Mouse (Mus musculus) limb, embryonic 15.5 days (tissue): Measurements from ENCODE around the gene Uap1. TPM values are rescaled to one million over a fixed set of nuclear protein-coding genes. Genes with fewer than 3 reads are reported as not detected.

Experiments
- ATAC-seq: fragments of 200-750 bp; cut with Nextera tagmentation; 2 replicates; pipeline ENCODE4 v1.8.0; 2017; ENCODE audit warnings: low read depth, moderate TSS enrichment; ENCODE audit not compliant: insufficient number of reproducible peaks, low FRiP score, low TSS enrichment
- H3K27ac ChIP-seq: fragments of 300-500 bp; sonication (generic); 2 replicates; pipeline ENCODE4 v1.5.1; 2015; ENCODE audit warnings: moderate library complexity, mild to moderate bottlenecking, inconsistent platforms
- H3K27me3 ChIP-seq: fragments of 300-500 bp; sonication (generic); 2 replicates; pipeline ENCODE4 v1.6.1; 2015; ENCODE audit warnings: inconsistent platforms
- H3K36me3 ChIP-seq: fragments of 300-500 bp; sonication (generic); 2 replicates; pipeline ENCODE4 v1.6.1; 2015; ENCODE audit warnings: inconsistent platforms
- H3K4me1 ChIP-seq: fragments of 300-500 bp; sonication (generic); 2 replicates; pipeline ENCODE4 v1.6.1; 2015; ENCODE audit warnings: inconsistent platforms
- H3K4me2 ChIP-seq: fragments of 300-500 bp; sonication (generic); 2 replicates; pipeline ENCODE4 v1.6.1; 2015; ENCODE audit warnings: mild to moderate bottlenecking, inconsistent platforms
- H3K4me3 ChIP-seq: fragments of 300-500 bp; sonication (generic); 2 replicates; pipeline ENCODE4 v1.5.1; 2015; ENCODE audit warnings: mild to moderate bottlenecking, inconsistent platforms
- H3K9ac ChIP-seq: fragments of 300-500 bp; sonication (generic); 2 replicates; pipeline ENCODE4 v1.6.1; 2015; ENCODE audit warnings: inconsistent platforms
- H3K9me3 ChIP-seq: fragments of 300-500 bp; sonication (generic); 2 replicates; pipeline ENCODE4 v1.6.1; 2016; ENCODE audit warnings: inconsistent platforms
- WGBS: fragments of 180-500 bp; shearing (Covaris S2); methylation state at CpG from one replicate; pipeline ENCODE4 v1.1.7; 2015; 5-methylcytosine and 5-hydroxymethylcytosine counted together
- polyA plus RNA-seq: library from polyadenylated mRNA; unstranded; fragments of >200 nt; fragmentation: Nextera tagmentation; extraction: Ambion mirVana; gene quantifications from 2 replicates; pipeline ENCODE4 v1.2.1, GENCODE M21; 2015

Uap1 gene
- polyA plus RNA-seq, 1 experiment from 2014 or later, result 75.7 TPM

DNA sequence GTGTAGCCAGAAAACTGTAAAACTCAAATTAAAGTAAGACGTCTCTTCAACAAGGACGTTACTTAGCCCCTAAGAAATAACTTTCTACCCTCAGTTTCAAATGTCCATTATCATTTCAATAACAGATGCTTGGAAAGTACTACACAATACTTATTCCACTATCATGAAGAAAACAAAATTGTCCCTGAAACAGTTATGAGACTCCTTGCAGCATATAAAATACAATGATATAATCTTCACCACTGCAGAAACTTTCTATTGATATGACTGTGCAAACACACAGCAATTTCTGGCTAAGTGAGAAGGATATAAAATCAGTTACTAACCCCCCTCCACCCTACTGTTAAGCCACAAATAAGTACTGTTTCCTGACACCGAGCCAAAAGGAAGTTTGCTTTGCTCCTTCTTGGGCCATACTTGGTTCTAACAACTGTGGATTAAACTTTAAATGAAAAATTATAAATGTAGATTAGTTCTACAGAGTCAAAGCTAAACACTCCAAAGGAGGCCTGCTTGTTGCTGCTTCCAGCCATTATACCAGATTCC, 11.3 kb downstream of the Uap1 start:
- H3K9ac ChIP-seq, result no peak overlapping the region
- no peak for ATAC-seq
- H3K27ac ChIP-seq, result no peak overlapping the region
- no peak overlapping the region for H3K4me2 ChIP-seq
- WGBS, result 77% methylated on average over 3 of the region's 3 CpGs
- no peaks in the 10 kb centered on the region for H3K9me3 ChIP-seq
- no peaks in the 10 kb centered on the region for H3K4me1 ChIP-seq
- H3K27me3 ChIP-seq, result no peaks in the 10 kb centered on the region
- H3K4me3 ChIP-seq, result no peak overlapping the region
- peaks cover 30% of the 10 kb centered on the region for H3K36me3 ChIP-seq

DNA sequence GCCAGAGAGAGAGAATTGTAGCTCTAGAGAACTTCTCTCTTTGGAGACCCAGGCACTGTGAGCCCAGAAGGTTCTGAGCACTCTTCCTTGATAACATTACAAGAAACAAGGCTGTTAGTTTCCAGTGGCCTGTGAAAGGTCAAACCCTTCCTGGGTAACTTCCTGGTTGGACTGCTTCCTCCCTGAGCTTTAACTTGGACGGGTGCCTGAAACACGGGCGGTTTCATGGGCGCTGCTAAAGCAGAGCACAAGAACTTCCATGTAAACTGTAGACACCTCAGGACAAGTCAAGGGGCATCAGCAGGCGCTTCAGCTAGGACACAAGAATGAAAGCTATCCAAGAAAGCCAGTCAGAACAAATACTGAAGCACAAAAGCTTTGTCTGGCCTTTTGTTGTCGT, 12.9 kb downstream of the Uap1 start:
- Histone ChIP-seq H3K9me3 (no peaks in the 10 kb centered on the region), H3K27me3 (no peaks in the 10 kb centered on the region), H3K36me3 (peaks cover 42% of the 10 kb centered on the region), H3K4me1 (no peaks in the 10 kb centered on the region), H3K9ac (no peak overlapping the region), H3K4me3 (no peak overlapping the region), H3K27ac (no peak overlapping the region), H3K4me2 (no peak overlapping the region)
- 87% methylated on average over 6 of the region's 6 CpGs for WGBS
- ATAC-seq, result no peak

DNA sequence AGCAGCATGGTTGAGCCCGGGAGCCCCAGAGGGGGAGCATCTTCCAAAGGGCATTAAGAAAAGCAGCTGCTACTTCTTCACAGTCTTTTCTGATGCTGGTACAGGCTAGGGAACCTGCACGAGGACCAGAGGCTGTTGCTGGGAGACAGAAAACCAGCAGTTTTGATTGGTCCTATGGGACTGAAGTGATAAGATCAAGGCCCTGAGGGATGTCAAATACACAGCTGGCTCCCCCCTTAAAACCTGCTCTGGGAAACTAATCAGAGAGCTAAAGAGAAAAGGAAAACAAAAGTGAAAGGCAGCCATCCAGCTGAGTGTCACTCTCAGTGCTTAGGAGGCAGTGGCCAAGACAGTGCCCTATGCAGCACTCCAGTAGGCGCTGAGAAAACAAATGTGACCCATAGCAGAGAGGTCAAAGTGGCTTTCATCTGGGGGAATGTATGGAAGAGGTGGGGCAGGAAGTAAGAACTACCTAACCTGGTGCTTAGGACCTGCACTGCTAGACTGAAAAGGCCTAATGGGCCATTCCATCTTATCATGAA, 14.3 kb downstream of the Uap1 start:
- H3K27me3 ChIP-seq, result no peaks in the 10 kb centered on the region
- no peak overlapping the region for H3K9ac ChIP-seq
- H3K4me3 ChIP-seq, result no peak overlapping the region
- ATAC-seq, result no peak
- H3K4me1 ChIP-seq, result no peaks in the 10 kb centered on the region
- no peaks in the 10 kb centered on the region for H3K9me3 ChIP-seq
- H3K36me3 ChIP-seq, result peaks cover 40% of the 10 kb centered on the region
- 64% methylated on average over 3 of the region's 3 CpGs for WGBS
- H3K27ac ChIP-seq, result no peak overlapping the region
- no peak overlapping the region for H3K4me2 ChIP-seq

DNA sequence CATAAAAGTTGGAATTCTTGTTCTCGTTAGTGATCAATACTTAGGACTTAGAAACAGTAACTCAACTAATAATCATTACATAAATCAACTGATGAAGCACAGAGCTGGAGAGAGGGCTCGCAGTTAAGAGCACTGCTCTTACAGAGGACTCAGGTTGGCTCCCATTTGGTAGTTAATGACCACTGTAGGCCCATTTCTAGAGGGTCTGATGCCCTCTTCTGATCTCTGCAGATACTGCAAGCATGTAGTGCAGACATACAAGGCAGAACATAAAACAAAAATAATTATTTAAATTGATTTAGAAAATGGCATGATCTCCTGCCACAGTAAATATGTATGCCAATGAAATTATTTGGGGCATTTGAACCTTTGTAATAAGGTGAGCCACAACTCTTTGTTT, 15.1 kb downstream of the Uap1 start:
- H3K36me3 ChIP-seq, result peaks cover 35% of the 10 kb centered on the region

DNA sequence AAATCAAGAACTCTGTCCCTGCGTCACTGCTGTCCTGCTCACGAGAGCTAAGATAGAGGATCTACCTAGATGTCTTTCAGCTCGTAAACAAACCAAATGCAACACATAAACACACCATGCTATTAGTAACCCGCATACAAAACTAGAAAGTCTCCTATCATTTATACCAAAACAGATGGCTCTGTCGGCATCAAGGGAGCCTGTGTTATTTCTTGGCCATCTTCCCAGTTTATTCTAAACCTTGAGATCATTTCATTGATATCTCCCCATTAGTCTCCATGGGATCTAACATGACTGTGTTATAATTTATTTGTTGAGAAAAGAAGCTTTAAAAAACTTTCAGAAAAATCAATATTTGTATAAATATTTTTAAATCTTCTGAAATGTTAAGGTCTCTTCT, 19.0 kb downstream of the Uap1 start:
- no peak overlapping the region for H3K4me3 ChIP-seq
- WGBS, result 74% methylated on average over 5 of the region's 5 CpGs
- no peaks in the 10 kb centered on the region for H3K4me1 ChIP-seq
- no peak overlapping the region for H3K9ac ChIP-seq
- no peak overlapping the region for H3K27ac ChIP-seq
- ATAC-seq, result no peak
- no peak overlapping the region for H3K4me2 ChIP-seq
- no peaks in the 10 kb centered on the region for H3K27me3 ChIP-seq
- H3K36me3 ChIP-seq, result peaks cover 38% of the 10 kb centered on the region
- no peaks in the 10 kb centered on the region for H3K9me3 ChIP-seq

More for the DNA sequence above, 15.1 kb downstream of the Uap1 start:
- no peak overlapping the region for H3K27ac ChIP-seq
- no peaks in the 10 kb centered on the region for H3K9me3 ChIP-seq
- H3K4me2 ChIP-seq, result no peak overlapping the region
- ATAC-seq, result no peak
- no peaks in the 10 kb centered on the region for H3K27me3 ChIP-seq
- H3K4me1 ChIP-seq, result no peaks in the 10 kb centered on the region
- 65% methylated on average over 2 of the region's 2 CpGs for WGBS
- no peak overlapping the region for H3K4me3 ChIP-seq
- no peak overlapping the region for H3K9ac ChIP-seq

DNA sequence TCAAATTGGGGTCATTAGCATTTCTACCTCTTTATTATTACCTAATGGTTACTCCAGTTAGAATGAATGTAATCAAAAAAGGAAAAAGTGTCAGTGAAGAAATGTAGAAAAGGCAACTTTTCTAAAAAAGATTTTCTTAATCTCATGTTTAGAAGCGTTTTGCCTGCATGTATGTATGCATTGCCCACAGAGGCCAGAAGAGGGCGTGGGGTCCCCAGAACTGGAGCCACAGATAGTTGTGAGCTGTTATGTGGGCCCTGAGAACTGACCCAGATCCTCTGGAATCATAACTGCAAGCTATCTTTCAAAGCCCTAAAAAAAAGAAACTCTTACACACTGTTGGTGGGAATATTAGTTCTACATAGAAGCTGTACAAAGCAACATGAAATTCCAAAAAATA, 19.5 kb downstream of the Uap1 start:
- 71% methylated on average over 2 of the region's 2 CpGs for WGBS
- no peak overlapping the region for H3K9ac ChIP-seq
- no peak overlapping the region for H3K4me2 ChIP-seq
- no peaks in the 10 kb centered on the region for H3K27me3 ChIP-seq
- no peaks in the 10 kb centered on the region for H3K4me1 ChIP-seq
- H3K27ac ChIP-seq, result no peak overlapping the region
- H3K36me3 ChIP-seq, result peaks cover 36% of the 10 kb centered on the region
- H3K9me3 ChIP-seq, result no peaks in the 10 kb centered on the region
- ATAC-seq, result no peak
- H3K4me3 ChIP-seq, result no peak overlapping the region

DNA sequence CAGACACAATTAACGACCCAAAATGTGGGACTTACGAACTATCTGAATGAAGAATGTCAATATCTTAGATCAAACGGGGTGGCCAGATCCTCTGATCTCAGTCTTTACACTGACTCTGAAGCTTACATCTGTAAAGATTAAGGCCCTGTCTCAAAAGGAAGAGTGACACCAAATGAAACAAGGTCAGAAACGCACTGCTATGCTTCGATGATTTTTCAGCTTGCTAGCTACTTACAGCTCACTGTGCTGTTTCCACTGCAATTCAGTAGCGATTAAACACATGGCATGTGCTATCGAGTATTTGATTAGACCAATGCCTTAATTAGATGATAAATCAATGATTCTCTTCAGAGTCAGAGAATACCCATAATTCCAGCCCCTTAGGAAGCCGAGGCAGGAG, 20.8 kb downstream of the Uap1 start:
- H3K36me3 ChIP-seq, result peaks cover 40% of the 10 kb centered on the region
- no peaks in the 10 kb centered on the region for H3K9me3 ChIP-seq
- ATAC-seq, result no peak
- WGBS, result 79% methylated on average over 8 of the region's 8 CpGs
- H3K27me3 ChIP-seq, result no peaks in the 10 kb centered on the region
- no peak overlapping the region for H3K27ac ChIP-seq
- no peak overlapping the region for H3K4me2 ChIP-seq
- H3K4me3 ChIP-seq, result no peak overlapping the region
- no peaks in the 10 kb centered on the region for H3K4me1 ChIP-seq
- no peak overlapping the region for H3K9ac ChIP-seq

DNA sequence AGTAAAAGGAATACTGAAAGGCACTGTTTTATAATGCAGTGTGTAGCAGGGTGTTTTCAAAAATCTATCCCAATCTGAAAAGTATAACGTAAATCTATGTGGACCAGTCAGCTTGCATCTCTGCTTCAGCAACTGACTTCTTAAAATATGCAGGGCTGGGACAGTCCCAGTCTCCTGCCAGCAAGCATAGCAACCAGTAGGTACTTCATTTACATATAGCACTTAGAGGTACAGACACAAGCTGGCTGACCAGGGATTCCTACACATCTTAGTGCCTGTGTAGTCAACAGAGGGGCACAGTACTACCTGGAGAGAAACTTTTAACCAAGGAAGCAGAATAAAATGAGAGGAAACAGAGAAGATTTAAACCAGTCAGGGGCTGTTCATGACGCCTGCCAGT, 22.2 kb downstream of the Uap1 start:
- ATAC-seq, result no peak
- Histone ChIP-seq H3K4me3 (no peak overlapping the region), H3K9me3 (no peaks in the 10 kb centered on the region), H3K9ac (no peak overlapping the region), H3K27ac (no peak overlapping the region), H3K4me1 (0 out of 2 replicates have a peak, but pooled peaks cover 3% of the 10 kb centered on the region), H3K4me2 (no peak overlapping the region), H3K27me3 (no peaks in the 10 kb centered on the region), H3K36me3 (peaks cover 40% of the 10 kb centered on the region)
- 86% methylated on average over 2 of the region's 2 CpGs for WGBS

DNA sequence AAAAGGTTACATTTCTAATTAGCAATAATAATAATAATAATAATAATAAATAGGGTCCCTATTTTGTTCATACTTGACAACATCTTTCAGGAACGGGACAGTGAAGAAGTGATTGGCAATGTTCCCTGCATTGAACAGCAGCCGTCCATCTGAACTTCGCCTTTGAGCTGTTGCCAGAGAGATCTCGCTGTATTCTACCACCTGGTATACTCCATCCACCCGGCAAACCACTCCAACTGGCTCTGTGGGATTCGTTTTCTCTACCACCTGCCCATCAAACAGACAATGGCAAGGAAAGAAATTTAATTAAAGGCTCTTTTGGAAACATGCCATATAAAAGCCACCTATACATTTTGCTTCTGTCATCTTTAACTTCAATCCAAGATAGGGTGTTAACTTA, 23.9 kb downstream of the Uap1 start:
- no peak for ATAC-seq
- H3K27me3 ChIP-seq, result no peaks in the 10 kb centered on the region
- 76% methylated on average over 6 of the region's 6 CpGs for WGBS

DNA sequence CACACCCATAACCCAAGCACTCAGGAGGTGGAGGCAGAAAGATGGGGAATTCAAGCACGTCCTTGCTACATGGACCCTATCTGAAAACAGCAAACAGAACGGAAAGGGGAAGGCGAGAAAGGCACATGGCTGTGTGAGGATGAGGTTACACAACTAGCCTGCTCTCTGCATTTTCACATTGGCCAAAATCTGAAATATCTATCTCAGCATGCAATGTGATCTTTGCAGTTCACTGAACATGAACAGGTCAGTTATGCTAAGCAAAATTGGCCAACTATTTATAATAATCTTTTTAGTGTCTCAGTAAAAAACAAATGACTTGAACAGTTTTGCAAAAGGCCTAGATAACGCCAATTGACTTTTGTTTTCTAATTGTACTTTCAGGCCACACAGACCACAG, 25.0 kb downstream of the Uap1 start:
- H3K4me2 ChIP-seq, result no peak overlapping the region
- peaks cover 41% of the 10 kb centered on the region for H3K36me3 ChIP-seq
- ATAC-seq, result no peak
- no peak overlapping the region for H3K9ac ChIP-seq
- no peak overlapping the region for H3K27ac ChIP-seq
- 0 out of 2 replicates have a peak, but pooled peaks cover 5% of the 10 kb centered on the region for H3K4me1 ChIP-seq
- no peak overlapping the region for H3K4me3 ChIP-seq
- H3K9me3 ChIP-seq, result no peaks in the 10 kb centered on the region
- H3K27me3 ChIP-seq, result no peaks in the 10 kb centered on the region
- 85% methylated on average over 4 of the region's 4 CpGs for WGBS

More for the DNA sequence above, 23.9 kb downstream of the Uap1 start:
- Histone ChIP-seq H3K4me3 (no peak overlapping the region), H3K4me2 (no peak overlapping the region), H3K27ac (no peak overlapping the region), H3K36me3 (peaks cover 38% of the 10 kb centered on the region), H3K9ac (no peak overlapping the region), H3K4me1 (0 out of 2 replicates have a peak, but pooled peaks cover 5% of the 10 kb centered on the region), H3K9me3 (no peaks in the 10 kb centered on the region)

DNA sequence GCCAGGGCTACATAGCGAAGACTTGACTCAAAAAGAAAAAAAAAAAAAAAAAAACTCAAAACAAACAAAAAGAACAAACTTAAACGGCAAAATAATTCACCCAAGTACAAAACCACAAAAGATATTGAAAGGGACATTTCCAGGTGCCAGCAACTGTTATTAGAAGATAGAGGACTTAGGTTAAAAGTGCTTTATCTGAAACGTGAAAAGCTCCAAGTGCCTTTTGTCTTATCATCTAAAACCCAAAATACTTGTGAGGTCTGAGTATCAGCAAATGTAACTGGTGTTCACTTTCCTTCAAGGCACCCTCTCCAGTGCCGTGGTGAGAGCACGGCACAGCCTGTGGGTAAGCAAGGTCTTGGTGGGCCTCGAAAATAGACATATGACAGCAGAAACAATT, 26.2 kb downstream of the Uap1 start:
- H3K4me1 ChIP-seq, result 0 out of 2 replicates have a peak, but pooled peaks cover 5% of the 10 kb centered on the region
- H3K27me3 ChIP-seq, result no peaks in the 10 kb centered on the region
- no peak for ATAC-seq
- H3K4me3 ChIP-seq, result no peak overlapping the region
- H3K27ac ChIP-seq, result no peak overlapping the region
- WGBS, result 90% methylated on average over 6 of the region's 6 CpGs
- H3K9me3 ChIP-seq, result no peaks in the 10 kb centered on the region
- peaks cover 47% of the 10 kb centered on the region for H3K36me3 ChIP-seq
- no peak overlapping the region for H3K9ac ChIP-seq
- H3K4me2 ChIP-seq, result no peak overlapping the region

DNA sequence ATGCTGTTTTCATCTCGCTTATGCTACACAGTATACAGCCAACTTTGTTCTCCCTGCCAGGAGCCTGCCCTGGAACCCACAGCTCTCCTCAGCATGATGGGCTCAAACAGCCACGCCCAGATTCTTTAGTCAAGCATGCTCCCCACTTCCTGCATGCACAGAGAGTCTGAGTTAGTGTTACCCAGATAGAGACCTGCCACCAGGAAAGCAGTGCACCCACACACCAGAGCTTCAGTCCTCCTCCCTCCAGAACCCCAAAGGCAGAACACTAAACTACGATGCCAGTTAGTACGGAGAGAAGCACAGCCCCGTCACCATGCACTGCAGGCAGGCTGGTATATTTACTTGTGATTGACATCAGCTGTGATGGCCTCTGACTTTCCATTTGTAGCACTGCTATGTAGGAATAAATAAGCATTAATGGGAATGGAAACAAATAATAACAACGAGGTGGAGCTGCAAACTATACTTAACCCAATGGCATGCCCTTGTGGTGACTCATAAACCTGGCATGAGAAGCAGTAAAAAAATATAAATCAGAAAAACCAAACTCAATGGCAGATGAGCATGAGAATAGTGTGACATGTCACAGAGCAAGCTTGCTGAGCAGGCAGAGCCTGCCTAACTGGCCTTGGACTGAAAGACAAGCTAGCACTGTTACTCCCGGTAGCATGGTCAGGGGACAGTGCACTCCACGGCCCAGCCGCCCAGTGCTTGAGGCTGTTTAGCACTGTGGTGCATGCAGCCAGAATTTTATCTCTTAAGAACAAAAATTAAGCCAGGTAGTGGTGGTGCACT, 26.9 kb downstream of the Uap1 start:
- no peak for ATAC-seq
- 0 out of 2 replicates have a peak, but pooled peaks cover 5% of the 10 kb centered on the region for H3K4me1 ChIP-seq
- no peak overlapping the region for H3K4me2 ChIP-seq
- H3K27me3 ChIP-seq, result no peaks in the 10 kb centered on the region
- peak overlapping the region; percentile 39 for H3K27ac ChIP-seq
- WGBS, result 68% methylated on average over 9 of the region's 9 CpGs
- no peak overlapping the region for H3K9ac ChIP-seq
- no peak overlapping the region for H3K4me3 ChIP-seq
- H3K9me3 ChIP-seq, result no peaks in the 10 kb centered on the region
- H3K36me3 ChIP-seq, result peaks cover 52% of the 10 kb centered on the region
